Mouse (Mus musculus) kidney, embryonic 16.5 days (tissue): Measurements from ENCODE around the gene Pdcd7. TPM values are rescaled to one million over a fixed set of nuclear protein-coding genes. Genes with fewer than 3 reads are reported as not detected.

ENCODE experiments used
- ATAC-seq: fragments of 200-750 bp; cut with Nextera tagmentation; 2 replicates; pipeline ENCODE4 v1.8.0; 2017; ENCODE audit warnings: moderate TSS enrichment; ENCODE audit not compliant: low FRiP score, low TSS enrichment
- H3K27ac ChIP-seq: fragments of 300-500 bp; sonication (generic); 2 replicates; pipeline ENCODE4 v1.5.1; 2014; ENCODE audit warnings: low read length
- H3K27me3 ChIP-seq: fragments of 300-500 bp; sonication (generic); 2 replicates; pipeline ENCODE4 v1.6.1; 2014; ENCODE audit warnings: low read length, control low read depth, mixed read lengths; ENCODE audit not compliant: insufficient read depth
- H3K36me3 ChIP-seq: fragments of 300-500 bp; sonication (generic); 2 replicates; pipeline ENCODE4 v1.6.1; 2014; ENCODE audit warnings: low read length, control low read depth, mixed read lengths; ENCODE audit not compliant: insufficient read depth
- H3K4me1 ChIP-seq: fragments of 300-500 bp; sonication (generic); 2 replicates; pipeline ENCODE4 v1.6.1; 2014; ENCODE audit warnings: low read length, control low read depth, mixed read lengths; ENCODE audit not compliant: insufficient read depth
- H3K4me2 ChIP-seq: fragments of 300-500 bp; sonication (generic); replicated peaks from 2 replicates; pipeline ENCODE4 v1.6.1; 2014; ENCODE audit warnings: low read depth, low read length
- H3K4me3 ChIP-seq: fragments of 300-500 bp; sonication (generic); 2 replicates; pipeline ENCODE4 v1.5.1; 2014; ENCODE audit warnings: mild to moderate bottlenecking, low read length
- H3K9ac ChIP-seq: fragments of 300-500 bp; sonication (generic); replicated peaks from 2 replicates; pipeline ENCODE4 v1.6.1; 2014; ENCODE audit warnings: low read length
- H3K9me3 ChIP-seq: fragments of 300-500 bp; sonication (generic); 2 replicates; pipeline ENCODE4 v1.6.1; 2016; ENCODE audit warnings: low read length, control low read depth
- WGBS: fragments of 180-500 bp; shearing (Covaris S2); extraction: QIAGEN DNeasy Blood & Tissue Kit; methylation state at CpG from one replicate; pipeline ENCODE4 v1.1.7; 2014; 5-methylcytosine and 5-hydroxymethylcytosine counted together
- polyA plus RNA-seq: library from polyadenylated mRNA; unstranded; fragments of >200 nt; fragmentation: Nextera tagmentation; extraction: Ambion mirVana; gene quantifications from 2 replicates; pipeline ENCODE4 v1.2.1, GENCODE M21; 2015

Gene Pdcd7
- polyA plus RNA-seq, 1 experiment from 2014 or later: 6.1 TPM

- Histone ChIP-seq H3K4me2 (no peak overlapping the region), H3K9ac (no peak overlapping the region), H3K9me3 (no peaks in the 10 kb centered on the region), H3K36me3 (no peaks in the 10 kb centered on the region), H3K27me3 (no peaks in the 10 kb centered on the region), H3K4me3 (no peak overlapping the region), H3K4me1 (no peaks in the 10 kb centered on the region), H3K27ac (no peak overlapping the region)
- 80% methylated on average over 9 of the region's 9 CpGs for WGBS
- no peak for ATAC-seq
Observed at GRCm38 (mm10) chr9:65375163-65375934, 29.4 kb downstream of the Pdcd7 start.

- no peak overlapping the region for H3K9ac ChIP-seq
- peaks cover 4% of the 10 kb centered on the region for H3K4me1 ChIP-seq
- no peak overlapping the region for H3K4me3 ChIP-seq
- no peak overlapping the region for H3K27ac ChIP-seq
- no peak for ATAC-seq
- H3K36me3 ChIP-seq: no peaks in the 10 kb centered on the region
- no peaks in the 10 kb centered on the region for H3K27me3 ChIP-seq
- no peaks in the 10 kb centered on the region for H3K9me3 ChIP-seq
- no peak overlapping the region for H3K4me2 ChIP-seq
- 64% methylated on average over 4 of the region's 4 CpGs for WGBS
Observed at GRCm38 (mm10) chr9:65381017-65381590, 35.2 kb downstream of the Pdcd7 start.

- Histone ChIP-seq H3K36me3 (no peaks in the 10 kb centered on the region), H3K27me3 (no peaks in the 10 kb centered on the region), H3K9me3 (no peaks in the 10 kb centered on the region), H3K4me3 (no peak overlapping the region), H3K9ac (no peak overlapping the region), H3K4me1 (peaks cover 6% of the 10 kb centered on the region), H3K27ac (no peak overlapping the region), H3K4me2 (no peak overlapping the region)
- WGBS: 68% methylated on average over 6 of the region's 6 CpGs
- ATAC-seq: no peak
Observed at GRCm38 (mm10) chr9:65382031-65382750, 36.3 kb downstream of the Pdcd7 start.

- Histone ChIP-seq H3K36me3 (no peaks in the 10 kb centered on the region), H3K4me1 (peaks cover 6% of the 10 kb centered on the region), H3K4me3 (no peak overlapping the region), H3K27ac (no peak overlapping the region), H3K9ac (no peak overlapping the region), H3K4me2 (no peak overlapping the region), H3K27me3 (no peaks in the 10 kb centered on the region), H3K9me3 (no peaks in the 10 kb centered on the region)
- WGBS: 57% methylated on average over 3 of the region's 3 CpGs
- no peak for ATAC-seq
Observed at GRCm38 (mm10) chr9:65382751-65383097, 36.8 kb downstream of the Pdcd7 start.

GRCm38 (mm10) chr9:65384276-65384675, 38.4 kb downstream of the Pdcd7 start:
- H3K9me3 ChIP-seq: no peaks in the 10 kb centered on the region
- 53% methylated on average over 3 of the region's 3 CpGs for WGBS
- H3K4me2 ChIP-seq: no peak overlapping the region
- H3K27me3 ChIP-seq: peaks cover under 1% of the 10 kb centered on the region; the same call in 1 of the 2 replicates
- H3K4me1 ChIP-seq: peaks cover 6% of the 10 kb centered on the region
- H3K27ac ChIP-seq: no peak overlapping the region
- H3K9ac ChIP-seq: no peak overlapping the region
- H3K36me3 ChIP-seq: no peaks in the 10 kb centered on the region
- H3K4me3 ChIP-seq: no peak overlapping the region
- ATAC-seq: no peak

GRCm38 (mm10) chr9:65386373-65387140, 40.7 kb downstream of the Pdcd7 start:
- Histone ChIP-seq H3K4me3 (no peak overlapping the region), H3K27me3 (peaks cover 23% of the 10 kb centered on the region), H3K9ac (no peak overlapping the region), H3K4me2 (no peak overlapping the region), H3K27ac (peak overlapping the region; percentile 80), H3K4me1 (peaks cover 8% of the 10 kb centered on the region), H3K36me3 (no peaks in the 10 kb centered on the region), H3K9me3 (no peaks in the 10 kb centered on the region; the same call in 1 of the 2 replicates)
- 20% methylated on average over 8 of the region's 8 CpGs for WGBS
- ATAC-seq: peak; percentile 82

- Histone ChIP-seq H3K4me3 (peak overlapping the region; percentile 50), H3K27me3 (peaks cover 36% of the 10 kb centered on the region), H3K4me1 (peaks cover 10% of the 10 kb centered on the region), H3K9me3 (no peaks in the 10 kb centered on the region; the same call in 1 of the 2 replicates), H3K36me3 (no peaks in the 10 kb centered on the region), H3K27ac (no peak overlapping the region), H3K9ac (peak overlapping the region; percentile 67), H3K4me2 (peak overlapping the region; percentile 71)
- ATAC-seq: peak; percentile 29; the same call in 1 of the 2 replicates
- 17% methylated on average over 92 of the region's 96 CpGs for WGBS
Observed at GRCm38 (mm10) chr9:65390752-65391612, 45.1 kb downstream of the Pdcd7 start.

GRCm38 (mm10) chr9:65391613-65391964, 45.7 kb downstream of the Pdcd7 start, which contains the start of gene Kbtbd13:
Kbtbd13 (minus strand) TSS chr9:65391652.
- Histone ChIP-seq H3K4me3 (peak within 1 kb of the TSS; percentile 50), H3K36me3 (no peaks in the 10 kb centered on the region), H3K9me3 (no peaks in the 10 kb centered on the region; the same call in 1 of the 2 replicates), H3K9ac (peak within 1 kb of the TSS; percentile 67), H3K4me1 (peaks cover 7% of the 10 kb centered on the region; the same call in 1 of the 2 replicates), H3K27ac (no peak within 1 kb of the TSS), H3K4me2 (peak within 1 kb of the TSS; percentile 71), H3K27me3 (peaks cover 36% of the 10 kb centered on the region)
- WGBS: 25% methylated on average over 8 of the region's 8 CpGs
- ATAC-seq: no peak
